Mouse (Mus musculus) induced T-regulatory cell, adult 2 months (primary cell): ENCODE results near the gene Fundc2.
A peak's percentile ranks its signal among the peaks of the same experiment; 100 is the strongest.

Source experiments
- DNase-seq: peaks from one replicate; pipeline ENCODE4 v3.0.0-alpha.2; 2012; ENCODE audit warnings: low read depth

Gene Fundc2

GRCm38 (mm10) chrX:75382195-75382771, at the start of gene Fundc2, which contains the start of gene F8:
Gene Fundc2 (plus strand): TSS chrX:75382399.
Gene F8 (minus strand): TSS chrX:75382615.
- peak; percentile 81 for DNase-seq

GRCm38 (mm10) chrX:75370197-75370596, 12.0 kb upstream of the Fundc2 start:
- DNase-seq, result no peak

- no peak for DNase-seq
Observed at GRCm38 (mm10) chrX:75372666-75373425, 9.4 kb upstream of the Fundc2 start.

GRCm38 (mm10) chrX:75376815-75377214, 5.4 kb upstream of the Fundc2 start:
- DNase-seq, result no peak

- peak; percentile 1 for DNase-seq
Observed at GRCm38 (mm10) chrX:75381176-75381575, 1.0 kb upstream of the Fundc2 start.

GRCm38 (mm10) chrX:75381699-75382098, 500 bp upstream of the Fundc2 start:
- no peak for DNase-seq

GRCm38 (mm10) chrX:75399471-75399870, 17.3 kb downstream of the Fundc2 start:
- DNase-seq, result no peak

GRCm38 (mm10) chrX:75402668-75403067, 20.5 kb downstream of the Fundc2 start:
- no peak for DNase-seq

- no peak for DNase-seq
Observed at GRCm38 (mm10) chrX:75403350-75403749, 21.2 kb downstream of the Fundc2 start.

- no peak for DNase-seq
Observed at GRCm38 (mm10) chrX:75409711-75410110, 27.5 kb downstream of the Fundc2 start.

GRCm38 (mm10) chrX:75415936-75416785, 34.0 kb downstream of the Fundc2 start, which contains the start of the genes Cmc4, Mtcp1 and Brcc3:
Gene Cmc4 (minus strand): TSS chrX:75416584.
Gene Mtcp1 (minus strand): TSS chrX:75416588.
Gene Brcc3 (plus strand): TSS chrX:75416628.
- peak; percentile 92 for DNase-seq
